Mouse (Mus musculus) B cell, adult 2 months (primary cell): ENCODE results near the gene Hdx.

Source experiments
- DNase-seq, 2 experiments: peaks; one replicate each; pipeline ENCODE4 v3.0.0; 2022

Gene Hdx

GRCm38 (mm10) chrX:111696356-111697282 lies at the start of gene Hdx:
Gene Hdx, minus strand, starts transcription at chrX:111697079.
- DNase-seq, result no peak

GRCm38 (mm10) chrX:111685665-111686064 lies 11.2 kb downstream of the Hdx start:
- no peak for DNase-seq

GRCm38 (mm10) chrX:111671685-111672084 lies 25.2 kb downstream of the Hdx start:
- no peak for DNase-seq

- DNase-seq, result no peak
Observed at GRCm38 (mm10) chrX:111660381-111660780, 36.5 kb downstream of the Hdx start.

GRCm38 (mm10) chrX:111658671-111659070 lies 38.2 kb downstream of the Hdx start:
- no peak for DNase-seq

GRCm38 (mm10) chrX:111644945-111645344 lies 51.9 kb downstream of the Hdx start:
- no peak for DNase-seq

GRCm38 (mm10) chrX:111640616-111641015 lies 56.3 kb downstream of the Hdx start:
- no peak for DNase-seq

- DNase-seq, result no peak
Observed at GRCm38 (mm10) chrX:111597631-111598161, 99.2 kb downstream of the Hdx start.

- DNase-seq, result no peak
Observed at GRCm38 (mm10) chrX:111587616-111588015, 109.3 kb downstream of the Hdx start.

GRCm38 (mm10) chrX:111577044-111577443 lies 119.8 kb downstream of the Hdx start:
- no peak for DNase-seq

- DNase-seq, result no peak
Observed at GRCm38 (mm10) chrX:111537859-111538258, 159.0 kb downstream of the Hdx start, which contains the start of gene Rps6ka6. Gene Rps6ka6, minus strand, starts transcription at chrX:111537959.
